Mouse (Mus musculus): Measurements from ENCODE around the gene Bfsp1.

Gene Bfsp1

GRCm38 (mm10) chr2:143853447-143853846, 9.5 kb downstream of the Bfsp1 start:
- no peak for DNase-seq (ENCODE audit: low spot score)

GRCm38 (mm10) chr2:143852295-143853275, 10.4 kb downstream of the Bfsp1 start:
- no peak for DNase-seq (ENCODE audit: low spot score)

DNA sequence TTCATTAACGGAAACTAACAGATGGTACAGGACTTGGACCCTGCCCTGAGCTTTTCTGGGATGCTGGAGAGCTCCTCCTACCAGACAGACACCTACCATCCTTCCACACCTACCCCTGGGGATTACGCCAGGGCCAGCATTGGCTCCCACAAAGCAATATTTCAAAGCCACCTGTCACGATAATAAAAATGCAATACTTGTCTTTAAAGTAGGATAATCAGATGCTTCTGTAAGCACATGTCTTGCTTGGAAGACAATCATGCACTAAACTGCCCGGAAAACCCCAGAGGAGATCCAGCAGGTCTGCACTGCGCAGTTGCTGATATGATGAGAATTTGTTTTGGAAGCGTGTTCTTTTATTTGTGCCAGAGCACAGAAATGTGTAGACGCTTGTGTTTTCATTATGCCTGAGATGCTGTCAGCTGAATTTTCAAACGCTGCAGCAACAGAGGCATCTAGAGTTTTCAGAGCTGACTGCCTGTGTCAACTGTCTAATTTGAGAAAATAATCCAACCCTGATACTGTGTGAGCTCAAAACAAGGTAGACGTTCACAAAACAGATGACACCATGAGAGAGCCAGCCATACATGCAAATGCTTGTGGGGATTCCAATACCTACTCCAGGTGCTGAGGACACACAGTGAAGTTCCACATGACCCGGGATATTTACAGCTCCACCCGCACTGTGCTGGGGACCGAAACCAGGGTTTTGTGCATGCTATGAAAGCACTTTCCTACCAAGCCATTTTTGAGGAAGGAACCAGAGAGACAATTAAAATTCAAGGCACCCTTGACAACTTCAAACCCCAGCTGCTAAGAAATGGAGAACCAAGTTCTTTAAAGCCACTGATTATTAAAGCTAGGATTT, 11.4 kb downstream of the Bfsp1 start:
- no peak for DNase-seq (ENCODE audit: low spot score)

DNA sequence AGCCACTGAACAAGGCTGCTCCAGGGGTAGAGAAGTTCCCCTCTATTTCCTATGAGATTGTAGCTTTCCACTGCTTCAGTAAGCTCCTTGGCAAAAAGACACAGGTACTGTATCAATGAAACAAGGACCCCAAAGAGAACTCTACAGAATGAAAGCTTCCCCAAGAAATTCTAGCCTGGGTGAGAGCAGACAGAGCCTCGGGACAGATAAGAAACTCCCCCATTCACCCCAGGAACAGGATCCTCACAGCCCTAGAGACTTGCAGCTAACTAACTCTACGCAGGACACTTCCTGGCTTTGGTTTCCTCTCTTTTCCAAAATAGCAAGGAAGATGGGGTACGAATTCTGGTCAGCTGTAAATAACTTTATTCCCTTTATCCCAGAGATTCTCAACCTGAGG, 15.7 kb downstream of the Bfsp1 start:
- no peak for DNase-seq (ENCODE audit: low spot score)

- DNase-seq (ENCODE audit: low spot score), result no peak
Observed at GRCm38 (mm10) chr2:143846799-143847198, 16.2 kb downstream of the Bfsp1 start.

DNA sequence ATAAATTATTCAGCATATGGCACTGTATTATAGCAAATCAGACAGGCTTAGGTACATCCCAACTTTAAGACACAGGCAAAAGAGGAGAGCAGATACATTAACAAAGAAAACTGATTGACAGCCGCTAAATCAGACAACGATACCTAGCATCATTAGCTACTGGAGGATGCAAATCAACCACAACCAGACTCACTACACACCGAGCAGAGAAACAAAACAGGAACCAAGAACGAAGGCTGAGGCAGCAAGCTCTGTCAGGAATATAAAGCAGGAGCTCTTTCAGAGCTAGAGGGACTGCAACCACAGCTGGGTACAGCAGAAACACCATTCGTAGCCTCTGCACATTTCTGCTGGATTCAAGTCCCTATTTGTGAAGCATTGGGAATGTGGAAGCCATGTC, 18.2 kb downstream of the Bfsp1 start:
- DNase-seq (ENCODE audit: low spot score), result no peak

DNA sequence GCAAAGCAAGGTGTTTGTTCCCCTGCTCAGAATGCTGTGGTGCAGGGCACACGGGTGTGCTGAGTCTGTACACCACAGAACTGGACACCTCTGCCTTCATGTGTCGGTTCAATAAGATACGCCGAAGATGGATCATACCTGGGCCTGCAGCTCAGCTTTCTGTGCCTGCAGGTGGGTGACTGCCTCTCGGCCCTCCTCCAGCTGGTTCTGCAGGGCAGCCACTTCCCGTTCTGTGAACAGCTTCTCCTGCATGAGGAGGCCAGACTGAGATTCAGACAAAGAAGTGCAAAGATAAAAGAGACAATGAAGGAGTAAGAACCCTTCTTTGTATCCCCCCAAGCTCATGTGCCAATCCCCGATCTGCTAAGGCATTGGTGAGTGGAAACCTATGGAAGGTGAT, 21.4 kb downstream of the Bfsp1 start:
- DNase-seq (ENCODE audit: low spot score), result no peak

DNA sequence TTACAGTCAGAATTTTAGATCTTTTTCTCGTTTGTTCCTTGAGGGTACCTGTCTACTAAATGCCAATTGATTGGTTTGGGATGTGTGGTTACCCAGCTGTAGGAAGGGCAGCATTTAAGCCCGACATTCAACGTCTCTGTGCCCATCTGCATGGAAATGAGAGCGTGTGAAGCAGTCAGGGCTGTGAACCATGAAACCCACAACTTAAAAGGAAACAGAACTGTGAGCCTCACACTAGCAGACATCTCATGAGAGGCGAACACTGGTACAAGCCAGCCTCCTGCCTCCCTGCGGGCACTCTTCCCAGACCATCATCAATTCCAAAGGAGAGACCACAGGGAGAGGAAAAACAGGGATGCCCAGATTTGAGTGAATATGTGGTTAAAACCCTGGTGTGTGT, 22.1 kb downstream of the Bfsp1 start:
- DNase-seq (ENCODE audit: low spot score), result no peak

GRCm38 (mm10) chr2:143839458-143839857, 23.5 kb downstream of the Bfsp1 start:
- DNase-seq (ENCODE audit: low spot score), result no peak

- no peak for DNase-seq (ENCODE audit: low spot score)
Observed at GRCm38 (mm10) chr2:143838698-143839097, 24.3 kb downstream of the Bfsp1 start.

DNA sequence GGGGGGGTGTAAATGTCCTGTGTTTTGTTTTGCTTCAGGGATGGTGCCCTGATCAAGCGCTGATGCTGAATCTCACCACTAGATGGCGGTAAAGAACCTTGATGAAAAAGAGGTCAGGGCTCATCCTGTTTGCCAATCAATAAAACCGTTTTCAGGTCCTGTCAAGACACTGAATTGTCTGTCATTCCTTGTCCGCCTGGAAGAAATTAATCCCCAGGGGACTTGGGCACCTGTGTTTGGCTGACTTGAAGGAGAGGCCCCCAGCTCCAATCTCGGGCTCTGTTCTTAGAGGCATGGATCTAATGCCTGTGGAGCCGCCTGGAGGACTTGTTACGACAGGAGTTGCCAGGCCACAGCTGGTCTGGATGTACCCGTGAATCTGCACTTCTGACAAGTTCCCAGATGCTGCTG, 25.7 kb downstream of the Bfsp1 start:
- DNase-seq (ENCODE audit: low spot score), result peak; percentile 16

DNA sequence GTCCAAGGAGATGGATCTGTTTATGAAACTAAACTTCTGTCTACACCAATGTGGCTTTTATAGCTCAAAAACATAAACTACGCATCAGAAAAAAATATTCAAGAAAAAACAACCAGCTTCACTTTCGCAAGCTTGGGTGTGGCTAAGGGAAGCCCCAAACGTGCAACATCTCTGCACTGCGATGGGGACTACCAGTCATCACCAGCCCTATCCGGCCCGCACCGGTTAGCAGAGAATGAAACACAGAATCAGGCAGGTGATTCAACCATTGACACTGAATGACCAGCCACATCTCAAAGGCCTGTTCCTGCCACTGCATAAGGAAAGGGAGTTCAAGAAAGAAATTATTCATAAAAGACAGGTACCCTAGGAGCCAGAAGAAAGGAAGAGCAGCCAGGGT, 27.2 kb downstream of the Bfsp1 start:
- DNase-seq (ENCODE audit: low spot score), result no peak

DNA sequence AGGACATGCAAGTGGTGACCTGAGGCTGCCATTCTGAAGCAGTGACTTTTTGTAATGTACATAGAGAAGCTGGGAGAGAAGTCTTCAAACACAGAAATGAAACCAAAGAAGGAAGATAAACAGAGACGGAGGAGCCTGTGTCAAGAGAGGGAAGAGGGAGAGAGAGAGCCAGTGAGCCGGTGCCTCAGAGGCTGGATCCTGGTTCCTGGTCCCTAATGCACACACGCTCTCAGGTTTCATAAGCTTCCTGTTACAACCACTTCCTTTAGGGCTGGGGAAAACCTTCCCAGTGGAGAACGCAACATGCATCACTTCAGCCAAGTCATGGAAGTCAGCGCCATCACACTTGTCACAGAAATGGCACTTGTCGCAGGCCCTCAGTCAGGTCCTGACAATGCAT, 28.9 kb downstream of the Bfsp1 start:
- DNase-seq (ENCODE audit: low spot score), result no peak

GRCm38 (mm10) chr2:143832721-143833120, 30.3 kb downstream of the Bfsp1 start:
- no peak for DNase-seq (ENCODE audit: low spot score)

DNA sequence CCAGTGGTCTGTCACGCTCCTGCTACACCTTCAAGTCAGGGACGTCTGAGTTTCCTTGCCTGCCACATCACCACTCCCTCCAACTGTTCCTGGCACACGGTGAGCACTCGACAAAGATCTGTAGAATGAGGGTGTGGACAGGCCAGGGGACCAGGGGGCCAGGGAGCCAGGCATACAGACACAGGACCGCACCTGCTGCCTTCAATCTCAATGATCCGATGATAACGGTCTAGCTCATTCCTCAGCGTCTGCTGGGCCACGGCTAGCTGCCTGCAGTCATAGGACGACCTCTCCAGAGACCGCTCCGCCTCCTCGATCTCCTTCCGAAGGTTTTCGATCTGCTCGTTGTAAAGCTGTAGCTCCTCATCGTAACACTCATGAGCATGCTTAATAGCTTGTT, 31.3 kb downstream of the Bfsp1 start:
- no peak for DNase-seq (ENCODE audit: low spot score)

- no peak for DNase-seq (ENCODE audit: low spot score)
Observed at GRCm38 (mm10) chr2:143813461-143813860, 49.5 kb downstream of the Bfsp1 start.

DNA sequence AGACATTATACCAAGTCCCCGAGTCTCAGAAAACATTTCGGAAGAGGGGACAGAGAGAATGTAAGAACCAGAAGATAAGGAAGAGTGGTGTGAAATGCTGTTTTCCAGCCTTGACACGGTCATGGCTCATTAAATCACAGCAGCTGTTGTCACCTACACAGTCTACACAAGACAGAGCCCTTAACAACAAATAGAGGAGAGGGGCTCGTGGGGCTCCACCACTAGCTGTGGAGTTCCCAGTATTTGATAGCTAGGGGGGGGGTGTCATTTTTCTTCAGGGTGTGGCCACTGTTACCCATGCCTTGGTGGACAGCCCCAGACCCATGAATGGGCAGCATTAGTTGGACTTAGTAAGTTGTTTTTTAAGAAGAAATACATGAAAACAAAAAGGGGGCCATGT, 50.7 kb downstream of the Bfsp1 start:
- DNase-seq (ENCODE audit: low spot score), result no peak

DNA sequence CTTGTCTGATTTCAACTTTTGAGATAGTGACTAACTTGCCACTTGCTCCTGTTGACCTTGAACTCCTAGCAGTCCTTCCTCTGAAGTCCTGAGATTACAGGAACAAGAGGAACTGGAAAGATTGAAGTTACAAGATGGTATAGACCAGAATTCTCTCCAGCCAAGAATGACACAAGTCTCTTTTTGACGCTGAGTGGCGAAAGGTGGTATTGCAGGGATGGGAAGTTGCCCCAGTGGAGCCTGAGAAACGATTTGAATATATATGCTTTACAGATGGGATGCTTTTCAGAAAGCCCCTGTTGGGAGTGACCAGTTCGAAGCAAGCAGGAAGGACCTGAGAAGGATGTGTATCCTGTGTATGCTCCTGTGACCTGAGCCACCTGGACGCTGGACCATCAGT, 54.2 kb downstream of the Bfsp1 start:
- DNase-seq (ENCODE audit: low spot score), result no peak

- no peak for DNase-seq (ENCODE audit: low spot score)
Observed at GRCm38 (mm10) chr2:143806924-143807664, 55.9 kb downstream of the Bfsp1 start.

GRCm38 (mm10) chr2:143806140-143806923, 56.6 kb downstream of the Bfsp1 start:
- no peak for DNase-seq (ENCODE audit: low spot score)

GRCm38 (mm10) chr2:143801097-143801496, 61.9 kb downstream of the Bfsp1 start:
- DNase-seq (ENCODE audit: low spot score), result no peak

Measured in ovary, adult 18-20 months (tissue).